Mouse (Mus musculus): ENCODE measurements around the gene Lmbr1l. TPM values are rescaled to one million over a fixed set of nuclear protein-coding genes. Genes with fewer than 3 reads are reported as not detected.

Gene Lmbr1l
- 33.4 TPM for polyA plus RNA-seq (2012; fragmentation: generic; extraction: Trizol)

DNA sequence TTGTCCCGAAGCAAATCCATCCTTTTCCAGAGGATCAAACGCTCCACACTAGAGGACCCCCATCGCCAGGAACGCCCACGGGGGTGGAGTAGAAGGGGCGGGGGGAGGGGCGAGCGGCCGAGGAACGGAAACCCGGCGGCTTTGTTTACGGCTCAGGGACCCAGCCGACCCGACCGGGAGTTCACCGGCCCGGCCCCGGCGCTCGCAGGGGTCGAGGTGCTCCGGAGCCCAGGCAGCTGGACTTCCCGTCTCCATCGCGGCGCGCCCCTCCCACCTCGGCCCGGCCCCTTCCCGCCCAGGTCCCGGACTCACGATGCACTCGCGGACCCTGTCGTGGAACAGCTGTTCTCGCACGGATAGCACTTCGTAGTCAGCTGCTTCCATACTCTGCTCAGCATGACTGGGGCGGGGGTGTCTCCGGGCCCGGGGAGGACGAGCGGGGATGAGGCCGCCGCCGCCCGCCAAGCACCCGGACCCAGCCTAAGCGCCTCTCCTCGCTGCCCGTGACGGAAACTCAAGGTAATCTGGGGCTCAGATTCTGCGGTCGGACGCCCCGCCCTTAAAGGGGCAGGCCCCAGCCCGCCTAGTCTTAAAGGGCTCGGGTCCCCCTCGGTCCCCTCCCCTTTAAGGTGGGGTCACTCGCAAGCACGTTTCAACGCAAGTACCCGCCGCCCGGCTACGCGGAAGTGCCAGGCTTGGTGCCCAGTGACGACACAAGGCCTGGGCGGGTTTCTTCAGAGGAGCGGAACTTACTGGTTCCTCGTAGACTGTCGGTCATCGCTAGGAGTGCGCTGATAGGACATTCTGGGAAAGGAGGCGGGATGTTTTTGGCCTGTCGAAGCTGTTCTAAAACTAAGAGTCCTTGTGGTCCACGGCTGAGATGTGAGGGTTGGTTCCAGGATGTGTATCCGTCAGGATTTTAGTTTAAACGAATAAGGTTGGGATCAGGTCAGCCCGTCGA is at the start of gene Lmbr1l:
Gene Lmbr1l, minus strand, starts transcription at position 694 of the 961 bp plus-strand sequence.
- no peaks in the 10 kb centered on the region for H3K27me3 ChIP-seq (ENCODE audit: control insufficient read depth, insufficient read depth, insufficient read length)
- peak within 1 kb of the TSS; percentile 53 for H3K4me3 ChIP-seq
- peaks cover 9% of the 10 kb centered on the region for H3K36me3 ChIP-seq (ENCODE audit: control insufficient read depth, insufficient read depth)
- peaks cover 27% of the 10 kb centered on the region for H3K79me2 ChIP-seq (ENCODE audit: control insufficient read depth, insufficient read depth)
- TF ChIP-seq MYOG (IDR thresholded peaks at IDR 0.05; ENCODE audit: control insufficient read depth in 1 of 3, insufficient read depth in 1 of 3, insufficient read length in 2 of 3, low read depth in 2 of 3) (peak in 2 of 3 experiments; percentile 83 to 84), CEBPB (IDR thresholded peaks at IDR 0.05; ENCODE audit: insufficient read depth, poor library complexity, severe bottlenecking) (no peak), REST (IDR thresholded peaks at IDR 0.05; ENCODE audit: insufficient read depth, insufficient read length) (no peak), E2F4 (IDR thresholded peaks at IDR 0.05; ENCODE audit: insufficient read depth) (no peak), TCF12 (IDR thresholded peaks at IDR 0.05; ENCODE audit: insufficient read depth, poor library complexity, severe bottlenecking) (no peak), MYOD1 (IDR thresholded peaks at IDR 0.05; ENCODE audit: control insufficient read depth in 1 of 3, insufficient read length in 2 of 3, low read depth in 2 of 3) (peak in 2 of 3 experiments; percentile 83 to 88), POLR2AphosphoS2 (IDR thresholded peaks at IDR 0.05; ENCODE audit: insufficient read length, low read depth) (peak; percentile 91), TCF3 (IDR thresholded peaks at IDR 0.05; ENCODE audit: insufficient read length, low read depth) (peak; percentile 21), MAX (IDR thresholded peaks at IDR 0.05; ENCODE audit: low read depth) (no peak), SRF (IDR thresholded peaks at IDR 0.05; ENCODE audit: control insufficient read depth, insufficient read length, low read depth) (peak; percentile 75), POLR2A (IDR thresholded peaks at IDR 0.05; ENCODE audit: insufficient read length, low read depth) (peak; percentile 83), USF1 (IDR thresholded peaks at IDR 0.05; ENCODE audit: low read depth) (no peak)
- peak within 1 kb of the TSS; percentile 98 for H3K4me2 ChIP-seq (ENCODE audit: low read depth)
- H3ac ChIP-seq (ENCODE audit: control insufficient read depth, insufficient read length) = peak within 1 kb of the TSS; percentile 49

DNA sequence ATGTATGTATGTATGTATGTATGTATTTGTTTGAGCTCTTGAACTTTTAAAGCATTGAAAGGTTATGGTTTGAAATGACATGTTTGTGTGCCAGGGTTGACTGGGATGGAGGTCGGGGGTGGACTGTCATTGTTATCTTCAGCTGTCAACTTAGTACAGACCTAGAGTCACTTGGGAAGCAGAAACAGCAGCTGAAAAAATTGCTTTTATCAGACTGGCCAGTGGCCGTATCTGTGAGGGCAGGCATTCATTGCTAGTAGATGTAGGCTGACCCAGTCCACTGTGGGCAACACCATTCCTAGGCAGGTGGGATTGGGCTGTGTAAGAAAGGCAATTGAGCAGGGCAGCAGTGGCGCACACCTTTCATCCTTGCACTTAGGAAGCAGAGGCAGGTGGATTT is 41.5 kb upstream of the Lmbr1l start:
- TF ChIP-seq MAX (IDR thresholded peaks at IDR 0.05; ENCODE audit: low read depth) = no peak
- TF ChIP-seq MYOG (IDR thresholded peaks at IDR 0.05; ENCODE audit: control insufficient read depth in 1 of 3, insufficient read depth in 1 of 3, insufficient read length in 2 of 3, low read depth in 2 of 3) = peak in 1 of 3 experiments; percentile 44
- TF ChIP-seq MYOD1 (IDR thresholded peaks at IDR 0.05; ENCODE audit: control insufficient read depth in 1 of 3, insufficient read length in 2 of 3, low read depth in 2 of 3) = peak in 2 of 3 experiments; percentile 18 to 59
- TF ChIP-seq CEBPB (IDR thresholded peaks at IDR 0.05; ENCODE audit: insufficient read depth, poor library complexity, severe bottlenecking) = no peak
- no peak overlapping the region for H3ac ChIP-seq (ENCODE audit: control insufficient read depth, insufficient read length)

GRCm38 (mm10) chr15:98958901-98959420 is 40.9 kb upstream of the Lmbr1l start:
- Histone ChIP-seq H3K4me3 (no peak overlapping the region), H3K4me2 (ENCODE audit: low read depth) (peak overlapping the region; percentile 20), H3K79me2 (ENCODE audit: control insufficient read depth, insufficient read depth) (no peaks in the 10 kb centered on the region), H3ac (ENCODE audit: control insufficient read depth, insufficient read length) (no peak overlapping the region), H3K27me3 (ENCODE audit: control insufficient read depth, insufficient read depth, insufficient read length) (no peaks in the 10 kb centered on the region), H3K36me3 (ENCODE audit: control insufficient read depth, insufficient read depth) (no peaks in the 10 kb centered on the region)
- TF ChIP-seq MYOD1 (IDR thresholded peaks at IDR 0.05; ENCODE audit: control insufficient read depth in 1 of 3, insufficient read length in 2 of 3, low read depth in 2 of 3) (no peak), TCF3 (IDR thresholded peaks at IDR 0.05; ENCODE audit: insufficient read length, low read depth) (no peak), TCF12 (IDR thresholded peaks at IDR 0.05; ENCODE audit: insufficient read depth, poor library complexity, severe bottlenecking) (no peak), SRF (IDR thresholded peaks at IDR 0.05; ENCODE audit: control insufficient read depth, insufficient read length, low read depth) (no peak), E2F4 (IDR thresholded peaks at IDR 0.05; ENCODE audit: insufficient read depth) (no peak), MYOG (IDR thresholded peaks at IDR 0.05; ENCODE audit: control insufficient read depth in 1 of 3, insufficient read depth in 1 of 3, insufficient read length in 2 of 3, low read depth in 2 of 3) (no peak), POLR2AphosphoS2 (IDR thresholded peaks at IDR 0.05; ENCODE audit: insufficient read length, low read depth) (no peak), USF1 (IDR thresholded peaks at IDR 0.05; ENCODE audit: low read depth) (no peak), MAX (IDR thresholded peaks at IDR 0.05; ENCODE audit: low read depth) (no peak), CEBPB (IDR thresholded peaks at IDR 0.05; ENCODE audit: insufficient read depth, poor library complexity, severe bottlenecking) (no peak), REST (IDR thresholded peaks at IDR 0.05; ENCODE audit: insufficient read depth, insufficient read length) (no peak), POLR2A (IDR thresholded peaks at IDR 0.05; ENCODE audit: insufficient read length, low read depth) (no peak)

More for the DNA sequence above, 41.5 kb upstream of the Lmbr1l start:
- Histone ChIP-seq H3K36me3 (ENCODE audit: control insufficient read depth, insufficient read depth) (no peaks in the 10 kb centered on the region), H3K79me2 (ENCODE audit: control insufficient read depth, insufficient read depth) (no peaks in the 10 kb centered on the region), H3K4me3 (no peak overlapping the region), H3K4me2 (ENCODE audit: low read depth) (no peak overlapping the region), H3K27me3 (ENCODE audit: control insufficient read depth, insufficient read depth, insufficient read length) (no peaks in the 10 kb centered on the region)

DNA sequence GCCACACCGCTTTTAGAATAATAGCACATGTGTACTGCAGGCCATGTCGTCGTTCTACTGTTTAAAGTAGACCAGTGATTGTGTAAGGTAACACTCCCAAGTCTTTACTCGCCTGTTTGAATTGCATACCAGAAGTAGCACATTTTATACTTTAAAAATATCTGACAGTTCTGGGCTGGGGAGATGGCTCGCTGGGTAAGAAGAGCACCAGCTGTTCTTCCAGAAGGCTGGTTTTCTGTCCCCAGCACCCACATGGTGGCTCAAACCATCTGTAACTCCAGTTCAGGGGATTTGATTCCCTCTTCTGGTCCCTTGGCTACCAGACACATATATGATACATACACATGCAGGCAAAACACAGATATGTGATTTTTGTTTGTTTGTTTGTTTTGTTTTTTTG is 39.4 kb upstream of the Lmbr1l start:
- Histone ChIP-seq H3K4me3 (no peak overlapping the region), H3K4me2 (ENCODE audit: low read depth) (no peak overlapping the region), H3K36me3 (ENCODE audit: control insufficient read depth, insufficient read depth) (no peaks in the 10 kb centered on the region), H3K79me2 (ENCODE audit: control insufficient read depth, insufficient read depth) (peaks cover 8% of the 10 kb centered on the region), H3ac (ENCODE audit: control insufficient read depth, insufficient read length) (no peak overlapping the region), H3K27me3 (ENCODE audit: control insufficient read depth, insufficient read depth, insufficient read length) (no peaks in the 10 kb centered on the region)
- TF ChIP-seq MYOG (IDR thresholded peaks at IDR 0.05; ENCODE audit: control insufficient read depth in 1 of 3, insufficient read depth in 1 of 3, insufficient read length in 2 of 3, low read depth in 2 of 3) (peak in 2 of 3 experiments; percentile 33 to 67), MYOD1 (IDR thresholded peaks at IDR 0.05; ENCODE audit: control insufficient read depth in 1 of 3, insufficient read length in 2 of 3, low read depth in 2 of 3) (peak in 2 of 3 experiments; percentile 35 to 45), SRF (IDR thresholded peaks at IDR 0.05; ENCODE audit: control insufficient read depth, insufficient read length, low read depth) (no peak)
